Mouse (Mus musculus): Measurements from ENCODE around the gene Igsf10. TPM values are rescaled to one million over a fixed set of nuclear protein-coding genes. Genes with fewer than 3 reads are reported as not detected.
"Not testable (repeated sequence)": the region's sequence is repeated elsewhere in the genome, so short reads cannot be mapped to it uniquely, and the experiment has no call there.

Gene Igsf10
- polyA plus RNA-seq (2014; fragmentation: Nextera tagmentation; extraction: Ambion mirVana) = 24.3 and 26.0 TPM in 2 replicates

GRCm38 (mm10) chr3:59344065-59344905 lies at the start of gene Igsf10:
TSS of gene Igsf10 (minus strand) at chr3:59344394.
- Histone ChIP-seq H3K9ac (ENCODE audit: low read depth, low read length) (peak within 1 kb of the TSS; percentile 76), H3K4me2 (ENCODE audit: low read depth, low read length) (peak within 1 kb of the TSS; percentile 55), H3K27me3 (replicated peaks; ENCODE audit: control insufficient read depth, insufficient read depth, low read length) (no peaks in the 10 kb centered on the region), H3K36me3 (ENCODE audit: control insufficient read depth, insufficient read depth, low read length) (peaks cover 12% of the 10 kb centered on the region), H3K27ac (replicated peaks; ENCODE audit: low read depth, low read length) (peak within 1 kb of the TSS; percentile 88), H3K9me3 (ENCODE audit: control insufficient read depth, low read length) (no peaks in the 10 kb centered on the region), H3K4me1 (ENCODE audit: control insufficient read depth, insufficient read depth, low read length) (peaks cover 4% of the 10 kb centered on the region; the same call in 1 of the 2 replicates), H3K4me3 (ENCODE audit: low read depth, low read length) (peak within 1 kb of the TSS; percentile 72)
- 3% methylated on average over 22 of the region's 23 CpGs for WGBS
- DNase-seq (ENCODE audit: low spot score) (peak; percentile 90), ATAC-seq (ENCODE audit: low read depth) (peak; percentile 97)

- Histone ChIP-seq H3K4me3 (ENCODE audit: low read depth, low read length) (no peak overlapping the region), H3K36me3 (ENCODE audit: control insufficient read depth, insufficient read depth, low read length) (no peaks in the 10 kb centered on the region), H3K9ac (ENCODE audit: low read depth, low read length) (no peak overlapping the region), H3K27ac (replicated peaks; ENCODE audit: low read depth, low read length) (no peak overlapping the region; the same call in 1 of the 2 replicates), H3K27me3 (replicated peaks; ENCODE audit: control insufficient read depth, insufficient read depth, low read length) (no peaks in the 10 kb centered on the region), H3K4me1 (ENCODE audit: control insufficient read depth, insufficient read depth, low read length) (0 out of 2 replicates have a peak, but pooled peaks cover 3% of the 10 kb centered on the region), H3K4me2 (ENCODE audit: low read depth, low read length) (no peak overlapping the region), H3K9me3 (ENCODE audit: control insufficient read depth, low read length) (no peaks in the 10 kb centered on the region)
- no peak for ATAC-seq (ENCODE audit: low read depth)
- 52% methylated on average over 1 of the region's 1 CpGs for WGBS
- DNase-seq (ENCODE audit: low spot score) = no peak
Measured at GRCm38 (mm10) chr3:59385553-59385952, 41.4 kb upstream of the Igsf10 start.

DNA sequence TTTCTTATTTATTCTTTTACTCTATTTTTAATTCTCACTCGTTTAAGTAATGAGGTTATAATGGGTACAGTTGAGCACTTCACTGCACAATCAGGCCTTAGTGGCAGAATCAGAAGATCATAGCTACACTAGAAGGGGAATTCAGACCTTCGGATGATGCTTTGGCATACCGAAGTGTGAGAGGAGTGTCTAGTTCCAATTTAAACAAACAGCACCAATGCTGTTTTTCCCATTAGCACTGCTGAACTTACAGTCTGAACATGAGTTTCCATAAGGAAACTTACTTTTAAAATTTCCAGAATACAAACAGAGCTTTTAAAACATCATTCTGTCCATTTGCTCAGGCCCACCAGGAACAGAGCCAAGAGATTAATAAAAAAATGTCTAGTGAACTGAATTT lies 40.8 kb upstream of the Igsf10 start:
- Histone ChIP-seq H3K4me2 (ENCODE audit: low read depth, low read length) (no peak overlapping the region), H3K9ac (ENCODE audit: low read depth, low read length) (no peak overlapping the region), H3K27me3 (replicated peaks; ENCODE audit: control insufficient read depth, insufficient read depth, low read length) (no peaks in the 10 kb centered on the region), H3K4me3 (ENCODE audit: low read depth, low read length) (no peak overlapping the region), H3K4me1 (ENCODE audit: control insufficient read depth, insufficient read depth, low read length) (0 out of 2 replicates have a peak, but pooled peaks cover 3% of the 10 kb centered on the region), H3K36me3 (ENCODE audit: control insufficient read depth, insufficient read depth, low read length) (no peaks in the 10 kb centered on the region), H3K27ac (replicated peaks; ENCODE audit: low read depth, low read length) (no peak overlapping the region), H3K9me3 (ENCODE audit: control insufficient read depth, low read length) (no peaks in the 10 kb centered on the region)
- peak; percentile 54 for DNase-seq (ENCODE audit: low spot score)
- 69% methylated on average over 3 of the region's 3 CpGs for WGBS
- no peak for ATAC-seq (ENCODE audit: low read depth)

DNA sequence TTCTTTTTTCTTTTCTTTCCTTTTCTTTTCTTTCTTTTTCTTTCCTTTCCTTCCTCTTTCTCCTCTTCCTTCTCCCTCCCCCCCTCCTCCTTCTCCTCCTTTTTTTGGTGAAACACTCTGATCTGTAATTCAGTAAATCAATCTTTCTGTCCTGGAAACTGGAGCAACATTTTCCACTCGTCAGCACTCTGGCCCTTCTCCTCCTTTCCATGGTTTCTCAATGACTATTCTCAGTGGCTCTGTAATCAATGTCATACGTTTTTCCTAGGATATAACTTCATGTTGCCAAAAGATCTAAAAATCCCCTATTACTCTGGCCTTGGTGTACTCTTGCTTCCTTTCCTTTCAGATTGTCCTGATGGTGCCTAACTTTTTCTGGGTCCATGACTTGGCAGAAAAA lies 40.1 kb upstream of the Igsf10 start:
- Histone ChIP-seq H3K4me3 (ENCODE audit: low read depth, low read length) (no peak overlapping the region), H3K27me3 (replicated peaks; ENCODE audit: control insufficient read depth, insufficient read depth, low read length) (no peaks in the 10 kb centered on the region), H3K4me1 (ENCODE audit: control insufficient read depth, insufficient read depth, low read length) (0 out of 2 replicates have a peak, but pooled peaks cover 3% of the 10 kb centered on the region), H3K27ac (replicated peaks; ENCODE audit: low read depth, low read length) (no peak overlapping the region), H3K4me2 (ENCODE audit: low read depth, low read length) (no peak overlapping the region), H3K9me3 (ENCODE audit: control insufficient read depth, low read length) (no peaks in the 10 kb centered on the region), H3K36me3 (ENCODE audit: control insufficient read depth, insufficient read depth, low read length) (no peaks in the 10 kb centered on the region), H3K9ac (ENCODE audit: low read depth, low read length) (no peak overlapping the region)
- ATAC-seq (ENCODE audit: low read depth) (0 out of 2 replicates have a peak, but pooled peaks have one; percentile 26), DNase-seq (ENCODE audit: low spot score) (no peak)
- 34% methylated on average over 2 of the region's 2 CpGs for WGBS

GRCm38 (mm10) chr3:59378791-59379190 lies 34.6 kb upstream of the Igsf10 start:
- not testable (repeated sequence) for DNase-seq (ENCODE audit: low spot score); H3K36me3 ChIP-seq (ENCODE audit: control insufficient read depth, insufficient read depth, low read length); H3K4me3 ChIP-seq (ENCODE audit: low read depth, low read length); H3K27me3 ChIP-seq (replicated peaks; ENCODE audit: control insufficient read depth, insufficient read depth, low read length); H3K9ac ChIP-seq (ENCODE audit: low read depth, low read length); ATAC-seq (ENCODE audit: low read depth); H3K4me1 ChIP-seq (ENCODE audit: control insufficient read depth, insufficient read depth, low read length); H3K9me3 ChIP-seq (ENCODE audit: control insufficient read depth, low read length); H3K27ac ChIP-seq (replicated peaks; ENCODE audit: low read depth, low read length); H3K4me2 ChIP-seq (ENCODE audit: low read depth, low read length)
- WGBS = 82% methylated on average over 1 of the region's 1 CpGs

DNA sequence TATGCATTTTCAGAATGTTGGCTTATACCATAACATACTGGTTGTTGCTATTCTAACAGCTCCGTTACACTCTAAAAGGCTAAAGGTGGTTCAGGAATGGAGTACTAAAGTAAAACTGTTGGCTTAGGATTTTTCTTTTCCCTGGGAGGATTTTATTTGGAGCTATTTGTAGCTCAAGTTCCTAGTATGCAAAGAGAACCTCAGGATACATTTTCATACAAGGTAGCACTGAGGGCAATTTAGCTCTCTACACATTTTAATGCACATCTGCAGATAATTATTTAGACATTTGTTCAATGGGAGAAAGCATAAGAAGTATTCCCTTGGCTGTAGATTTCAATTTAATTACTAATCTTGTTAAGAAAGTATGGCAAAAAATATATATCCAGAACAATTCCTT lies 17.7 kb upstream of the Igsf10 start:
- no peaks in the 10 kb centered on the region for H3K36me3 ChIP-seq (ENCODE audit: control insufficient read depth, insufficient read depth, low read length)
- no peak overlapping the region for H3K27ac ChIP-seq (replicated peaks; ENCODE audit: low read depth, low read length)
- H3K4me1 ChIP-seq (ENCODE audit: control insufficient read depth, insufficient read depth, low read length) = no peaks in the 10 kb centered on the region
- DNase-seq (ENCODE audit: low spot score) (peak; percentile 59), ATAC-seq (ENCODE audit: low read depth) (no peak)
- no peak overlapping the region for H3K4me3 ChIP-seq (ENCODE audit: low read depth, low read length)
- H3K9me3 ChIP-seq (ENCODE audit: control insufficient read depth, low read length) = no peaks in the 10 kb centered on the region
- no peaks in the 10 kb centered on the region for H3K27me3 ChIP-seq (replicated peaks; ENCODE audit: control insufficient read depth, insufficient read depth, low read length)
- no peak overlapping the region for H3K9ac ChIP-seq (ENCODE audit: low read depth, low read length)
- no peak overlapping the region for H3K4me2 ChIP-seq (ENCODE audit: low read depth, low read length)
- 55% methylated on average over 1 of the region's 1 CpGs for WGBS

- Histone ChIP-seq H3K4me2 (ENCODE audit: low read depth, low read length) (no peak overlapping the region), H3K4me1 (ENCODE audit: control insufficient read depth, insufficient read depth, low read length) (no peaks in the 10 kb centered on the region), H3K27ac (replicated peaks; ENCODE audit: low read depth, low read length) (no peak overlapping the region), H3K27me3 (replicated peaks; ENCODE audit: control insufficient read depth, insufficient read depth, low read length) (no peaks in the 10 kb centered on the region), H3K9ac (ENCODE audit: low read depth, low read length) (no peak overlapping the region), H3K9me3 (ENCODE audit: control insufficient read depth, low read length) (no peaks in the 10 kb centered on the region), H3K4me3 (ENCODE audit: low read depth, low read length) (no peak overlapping the region), H3K36me3 (ENCODE audit: control insufficient read depth, insufficient read depth, low read length) (no peaks in the 10 kb centered on the region)
- ATAC-seq (ENCODE audit: low read depth) (no peak; the same call in 1 of the 2 replicates), DNase-seq (ENCODE audit: low spot score) (peak; percentile 84)
Measured at GRCm38 (mm10) chr3:59360102-59360501, 15.9 kb upstream of the Igsf10 start.

GRCm38 (mm10) chr3:59354156-59354555 lies 10.0 kb upstream of the Igsf10 start:
- no peak overlapping the region for H3K9ac ChIP-seq (ENCODE audit: low read depth, low read length)
- H3K27ac ChIP-seq (replicated peaks; ENCODE audit: low read depth, low read length) = no peak overlapping the region
- whole genome bisulfite sequencing = 54% methylated on average over 3 of the region's 3 CpGs
- no peaks in the 10 kb centered on the region for H3K27me3 ChIP-seq (replicated peaks; ENCODE audit: control insufficient read depth, insufficient read depth, low read length)
- no peak overlapping the region for H3K4me3 ChIP-seq (ENCODE audit: low read depth, low read length)
- ATAC-seq (ENCODE audit: low read depth) (no peak; the same call in 1 of the 2 replicates), DNase-seq (ENCODE audit: low spot score) (peak; percentile 69)
- no peaks in the 10 kb centered on the region for H3K4me1 ChIP-seq (ENCODE audit: control insufficient read depth, insufficient read depth, low read length)
- H3K4me2 ChIP-seq (ENCODE audit: low read depth, low read length) = no peak overlapping the region
- H3K9me3 ChIP-seq (ENCODE audit: control insufficient read depth, low read length) = no peaks in the 10 kb centered on the region
- no peaks in the 10 kb centered on the region for H3K36me3 ChIP-seq (ENCODE audit: control insufficient read depth, insufficient read depth, low read length)

DNA sequence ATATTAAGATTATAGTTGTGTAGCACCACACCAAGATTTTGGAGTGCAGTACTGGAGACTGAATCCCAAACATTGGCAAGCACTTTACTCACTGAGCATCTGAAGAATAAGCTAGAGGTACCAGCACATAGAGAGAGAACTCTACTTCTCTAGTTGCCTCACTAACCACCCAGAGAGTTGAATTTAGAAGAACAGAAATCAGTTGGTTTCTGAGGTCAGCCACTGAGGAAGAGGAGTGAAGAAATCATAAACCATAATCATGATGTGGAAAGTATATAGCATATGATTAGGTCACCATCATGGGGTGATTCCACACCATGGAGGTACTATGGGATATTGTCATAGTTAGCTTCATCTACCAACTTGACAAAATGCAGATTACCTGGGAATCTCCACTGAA lies 7.6 kb upstream of the Igsf10 start:
- Histone ChIP-seq H3K9ac (ENCODE audit: low read depth, low read length) (no peak overlapping the region), H3K4me3 (ENCODE audit: low read depth, low read length) (no peak overlapping the region), H3K4me1 (ENCODE audit: control insufficient read depth, insufficient read depth, low read length) (no peaks in the 10 kb centered on the region), H3K27me3 (replicated peaks; ENCODE audit: control insufficient read depth, insufficient read depth, low read length) (no peaks in the 10 kb centered on the region), H3K27ac (replicated peaks; ENCODE audit: low read depth, low read length) (no peak overlapping the region), H3K9me3 (ENCODE audit: control insufficient read depth, low read length) (no peaks in the 10 kb centered on the region), H3K36me3 (ENCODE audit: control insufficient read depth, insufficient read depth, low read length) (no peaks in the 10 kb centered on the region), H3K4me2 (ENCODE audit: low read depth, low read length) (no peak overlapping the region)
- ATAC-seq (ENCODE audit: low read depth) (no peak), DNase-seq (ENCODE audit: low spot score) (no peak)

All from embryonic facial prominence, embryonic 14.5 days (tissue).